Mouse (Mus musculus) gastrocnemius, adult 18-20 months (tissue): ENCODE measurements around the gene Sap18b. TPM values are rescaled to one million over a fixed set of nuclear protein-coding genes. Genes with fewer than 3 reads are reported as not detected.
"Not testable (repeated sequence)": the region's sequence is repeated elsewhere in the genome, so short reads cannot be mapped to it uniquely, and the experiment has no call there.

Source experiments
- DNase-seq: peaks from one replicate; pipeline ENCODE4 v3.0.0; 2021; ENCODE audit warnings: low spot score
- long read RNA-seq, 2 experiments: library from polyadenylated mRNA; stranded (forward); transcript quantifications; one replicate each; pipeline ENCODE4 v2.0.0; 2021
- total RNA-seq, 2 experiments: library from RNA; stranded (reverse); gene quantifications; 2 replicates each; pipeline ENCODE4 v1.2.3; 2021

Gene Sap18b
- total RNA-seq, result 10 to 100 TPM; 85.3 to 91.9 TPM
- long read RNA-seq, experiment 1, transcript Sap18b-201 (1 exons, 789 nt), result major isoform, 61 of 61 reads
- long read RNA-seq, experiment 1, partial matches to known transcripts, result 0 of 61 reads
- long read RNA-seq, experiment 1, other reads (novel, unspliced or antisense), result 0 of 61 reads
- long read RNA-seq, experiment 2, transcript Sap18b-201 (1 exons, 789 nt), result major isoform, 34 of 34 reads
- long read RNA-seq, experiment 2, partial matches to known transcripts, result 0 of 34 reads
- long read RNA-seq, experiment 2, other reads (novel, unspliced or antisense), result 0 of 34 reads

GRCm38 (mm10) chr8:95825162-95825561 is at the start of gene Sap18b:
Gene Sap18b, plus strand, starts transcription at chr8:95825346.
- not testable (repeated sequence) for DNase-seq

DNA sequence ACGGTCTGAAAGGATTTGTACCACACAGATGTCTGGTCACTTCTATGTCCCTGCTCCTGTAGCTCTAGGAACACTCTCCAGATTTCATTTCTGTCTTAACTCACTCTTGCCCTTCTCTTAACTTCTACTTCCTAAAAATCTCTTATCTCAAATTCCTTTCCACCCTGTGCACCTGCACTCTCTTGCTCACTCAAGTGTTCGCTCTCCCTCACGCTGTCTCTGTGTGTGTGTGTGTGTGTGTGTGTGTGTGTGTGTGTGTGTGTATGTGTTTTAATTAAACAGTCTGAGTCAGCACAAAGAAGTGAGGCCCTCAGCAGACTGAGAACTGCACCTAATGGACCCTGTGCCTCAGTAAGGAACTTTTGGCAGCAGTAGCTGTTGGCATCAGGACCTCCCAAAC is 44.1 kb upstream of the Sap18b start:
- DNase-seq, result no peak

DNA sequence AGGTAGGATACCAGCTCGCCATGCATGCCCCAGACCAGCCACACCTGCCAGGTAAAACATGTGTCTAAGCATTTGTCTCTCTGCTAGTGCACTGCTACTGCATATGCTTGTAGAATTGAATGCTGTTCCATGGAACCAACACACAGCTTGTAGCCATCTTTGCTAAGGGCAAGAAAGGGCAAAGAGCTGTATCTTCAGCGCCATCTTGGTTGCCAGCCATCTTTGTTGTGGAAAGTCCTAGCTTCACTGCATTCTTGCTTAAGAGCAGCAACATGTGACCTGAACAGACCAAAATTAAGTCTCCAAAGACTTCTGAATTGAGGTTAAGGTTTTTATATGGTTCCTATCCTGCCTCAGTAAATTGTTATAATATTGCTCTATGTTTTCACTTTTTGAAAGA is 43.4 kb upstream of the Sap18b start:
- no peak for DNase-seq

GRCm38 (mm10) chr8:95782628-95783027 is 42.5 kb upstream of the Sap18b start:
- DNase-seq, result peak; percentile 16

- no peak for DNase-seq
Measured at GRCm38 (mm10) chr8:95785591-95785990, 39.6 kb upstream of the Sap18b start.

DNA sequence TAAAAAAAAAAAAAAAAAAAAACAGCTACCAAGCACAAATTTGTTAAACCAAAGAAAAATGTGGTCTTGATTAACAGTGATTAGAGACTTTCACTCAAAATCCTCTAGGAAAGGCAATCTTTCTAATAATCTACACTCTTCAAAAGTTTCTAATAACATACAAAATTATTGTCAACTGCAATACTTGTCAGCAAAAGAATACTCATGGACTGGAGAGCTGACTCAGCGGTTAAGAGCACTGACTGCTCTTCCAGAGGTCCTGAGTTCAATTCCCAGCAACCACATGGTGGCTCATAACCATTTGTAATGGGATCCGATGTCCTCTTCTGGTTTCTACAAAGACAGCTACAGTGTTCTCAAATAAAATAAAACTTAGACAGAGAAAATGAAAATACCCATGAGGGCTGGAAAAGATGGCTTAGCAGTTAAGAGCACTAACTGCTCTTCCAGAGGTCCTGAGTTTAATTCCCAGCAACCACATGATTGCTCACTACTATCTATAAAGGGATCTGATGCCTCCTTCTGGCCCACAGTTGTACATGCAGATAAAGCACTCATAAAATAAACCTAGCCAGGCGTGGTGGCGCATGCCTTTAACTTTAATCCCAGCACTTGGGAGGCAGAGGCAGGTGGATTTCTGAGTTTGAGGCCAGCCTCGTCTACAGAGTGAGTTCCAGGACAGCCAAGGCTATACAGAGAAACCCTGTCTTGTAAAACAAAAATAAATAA is 29.6 kb upstream of the Sap18b start:
- DNase-seq, result not testable (repeated sequence)

- DNase-seq, result no peak
Measured at GRCm38 (mm10) chr8:95799117-95799516, 26.0 kb upstream of the Sap18b start.

DNA sequence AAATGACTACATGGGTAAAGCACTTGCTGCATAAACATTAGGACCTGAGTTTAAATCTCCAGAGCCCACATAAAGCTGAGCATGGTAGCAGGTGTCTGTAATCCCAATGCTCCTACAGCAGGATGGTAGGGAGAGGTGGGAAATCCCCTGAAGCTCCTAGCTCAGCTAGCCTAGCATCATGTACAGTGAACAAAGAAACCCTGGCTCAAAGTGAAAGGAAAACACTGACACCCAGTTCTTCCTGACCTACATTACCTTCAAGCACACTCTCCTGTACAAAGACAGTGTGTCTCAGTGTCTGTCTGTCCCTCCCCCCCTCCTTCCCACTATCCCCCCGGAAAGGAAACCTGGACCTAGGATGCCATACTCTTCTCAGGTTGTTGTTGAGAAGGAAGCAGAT is 25.3 kb upstream of the Sap18b start:
- no peak for DNase-seq

DNA sequence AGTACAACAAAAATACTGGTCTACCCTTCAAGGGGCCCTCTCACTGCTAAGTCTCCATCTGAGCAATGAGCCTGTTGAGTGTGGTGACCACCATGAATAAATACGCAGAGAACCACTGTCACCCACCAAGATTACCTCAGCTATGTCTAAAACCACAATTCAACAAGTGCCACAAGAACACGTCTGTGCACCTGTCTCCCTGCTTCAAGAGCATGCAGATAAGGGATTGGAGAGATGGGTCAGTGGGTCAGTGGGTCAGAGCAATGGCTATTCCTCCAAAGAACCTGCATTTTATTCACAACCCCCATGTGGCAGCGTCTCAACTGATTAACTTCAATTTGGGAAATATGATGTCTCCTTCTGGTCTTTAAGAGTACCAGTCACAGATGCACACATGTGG is 24.8 kb upstream of the Sap18b start:
- no peak for DNase-seq

DNA sequence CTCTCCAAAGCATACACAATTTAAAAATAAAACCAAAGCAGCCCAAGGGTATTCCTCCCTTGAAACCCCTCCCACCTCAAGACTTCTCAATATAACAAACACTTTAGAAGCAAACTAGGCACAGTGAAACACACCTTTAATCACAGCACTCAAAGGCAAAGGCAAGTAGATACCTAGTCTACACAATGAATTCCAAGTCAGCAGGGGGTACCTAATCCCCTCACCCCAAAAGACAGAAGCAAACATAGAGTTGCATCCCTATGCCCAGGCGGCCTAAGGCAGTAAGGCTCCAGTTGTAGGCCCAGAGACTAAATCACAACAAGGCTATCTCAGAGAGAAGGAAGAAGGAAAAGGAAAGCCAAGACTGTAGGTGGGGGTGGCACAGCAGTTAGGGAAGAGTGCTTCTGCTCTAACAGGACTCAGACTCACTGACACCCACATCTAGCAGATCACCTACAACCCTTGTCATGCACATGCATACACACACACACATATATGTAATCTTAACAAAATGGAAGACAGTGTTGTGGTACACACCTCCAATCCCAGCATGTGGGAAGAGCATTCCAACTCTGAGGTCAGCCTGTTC is 23.6 kb upstream of the Sap18b start:
- no peak for DNase-seq

GRCm38 (mm10) chr8:95802231-95802630 is 22.9 kb upstream of the Sap18b start:
- DNase-seq, result no peak

- DNase-seq, result no peak
Measured at GRCm38 (mm10) chr8:95805482-95805881, 19.7 kb upstream of the Sap18b start.

DNA sequence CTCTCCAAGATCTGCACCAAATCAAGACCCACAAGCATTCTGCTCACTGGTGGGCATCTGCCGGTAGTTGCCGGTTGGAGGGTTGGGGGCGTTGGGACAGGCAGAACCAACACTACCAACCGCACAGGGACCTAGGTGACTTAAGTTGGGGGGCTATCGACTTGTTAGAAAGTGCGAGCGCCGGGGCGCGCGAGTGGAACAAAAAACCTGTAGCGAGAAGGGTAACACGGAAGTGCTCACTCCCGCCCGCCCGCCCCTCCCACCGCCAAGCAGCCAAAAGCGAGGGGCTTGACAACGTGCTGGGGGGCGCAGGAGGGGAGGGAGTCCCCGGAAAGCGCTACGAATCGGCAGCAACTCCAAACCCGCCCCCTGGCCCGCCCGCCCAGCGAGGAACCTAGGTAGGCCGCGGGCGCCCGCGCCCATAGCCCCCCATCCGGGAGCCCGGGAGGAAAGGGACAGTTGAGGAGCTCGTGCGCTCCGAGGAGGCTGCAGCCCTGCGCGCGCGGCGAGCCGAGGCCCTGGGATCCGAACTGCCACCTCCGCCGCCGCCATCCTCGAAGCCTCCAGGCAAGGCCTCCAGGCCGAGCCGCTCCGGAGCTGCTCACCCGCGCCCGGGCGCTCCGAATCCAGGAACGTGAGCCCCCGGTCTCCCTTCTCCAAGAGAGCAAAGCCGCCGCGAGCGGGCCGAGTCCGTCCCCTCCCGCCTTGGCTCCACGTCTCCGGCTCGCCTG is 18.5 kb upstream of the Sap18b start:
- DNase-seq, result no peak

DNA sequence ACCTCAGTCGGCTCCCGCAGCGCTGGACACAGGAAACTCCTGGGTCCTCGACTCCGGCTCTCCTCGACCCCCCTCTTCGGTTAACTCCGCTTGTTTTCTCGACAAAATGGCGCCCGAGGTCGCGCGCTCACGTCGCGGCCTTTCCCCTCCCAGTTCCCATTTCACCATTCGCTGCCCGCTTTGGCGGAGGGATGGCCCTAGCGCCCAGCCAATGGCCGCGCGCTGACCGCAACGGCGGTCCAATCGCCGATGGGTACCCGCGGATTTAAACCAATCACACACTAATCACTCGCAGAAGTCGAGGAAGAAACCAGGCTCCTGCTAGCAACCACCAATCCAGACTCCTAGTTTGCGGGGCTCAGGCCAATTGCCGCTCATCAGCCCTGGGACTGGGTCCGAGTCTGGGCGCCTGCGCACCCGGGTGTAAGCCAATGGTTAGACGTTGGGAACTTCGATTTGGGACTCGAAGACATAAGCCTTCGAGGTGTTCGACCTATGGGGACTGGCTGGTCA is 17.8 kb upstream of the Sap18b start, which contains the start of gene Cnot1:
TSS of gene Cnot1 (minus strand) at position 134 of the 513 bp plus-strand sequence.
- peak; percentile 97 for DNase-seq

GRCm38 (mm10) chr8:95807861-95808260 is 17.3 kb upstream of the Sap18b start:
- DNase-seq, result peak; percentile 94

DNA sequence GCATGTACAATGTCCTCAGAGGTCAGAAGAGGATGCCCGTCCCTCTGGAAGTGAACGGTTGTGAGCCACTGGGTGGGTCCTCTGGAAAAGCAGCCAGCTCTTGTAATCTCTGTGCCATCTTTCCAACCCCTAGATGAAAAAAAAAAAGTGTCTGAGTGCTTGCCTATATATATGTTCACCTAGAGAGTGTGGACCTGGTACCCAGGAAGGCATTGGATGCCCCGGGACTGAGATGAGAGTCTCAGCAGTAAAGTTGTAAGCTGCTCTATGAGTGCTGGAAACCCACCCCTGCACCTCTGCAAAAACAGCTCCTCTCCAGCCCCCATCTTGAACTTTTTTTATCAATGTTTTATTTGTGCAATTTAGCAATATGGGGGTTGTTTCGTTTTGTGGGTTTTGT is 16.5 kb upstream of the Sap18b start:
- no peak for DNase-seq

GRCm38 (mm10) chr8:95809116-95809515 is 16.0 kb upstream of the Sap18b start:
- DNase-seq, result no peak

GRCm38 (mm10) chr8:95810184-95810591 is 15.0 kb upstream of the Sap18b start:
- DNase-seq, result no peak

GRCm38 (mm10) chr8:95816044-95816708 is 9.0 kb upstream of the Sap18b start:
- no peak for DNase-seq

- DNase-seq, result no peak
Measured at GRCm38 (mm10) chr8:95817597-95817996, 7.5 kb upstream of the Sap18b start.

DNA sequence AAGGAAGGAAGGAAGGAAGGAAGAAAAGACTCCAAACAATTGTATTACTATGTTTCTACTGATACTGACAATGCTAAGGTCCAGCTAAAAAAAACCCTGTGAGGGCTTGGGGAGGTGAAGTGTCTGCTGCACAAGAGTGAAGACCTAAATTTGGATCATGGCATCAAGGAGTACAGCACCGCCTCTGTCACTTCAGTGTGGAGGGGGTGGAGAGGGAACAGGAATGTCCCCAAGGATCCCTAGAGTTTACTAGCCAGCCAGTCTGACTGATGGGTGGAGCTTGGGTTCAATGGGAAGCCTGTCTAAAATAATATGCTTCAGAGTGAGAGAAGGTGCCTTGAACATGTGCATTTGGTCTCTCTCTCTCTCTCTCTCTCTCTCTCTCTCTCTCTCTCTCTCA is 6.9 kb upstream of the Sap18b start:
- peak; percentile 13 for DNase-seq
